Mouse (Mus musculus) frontal cortex, postnatal 10 days (tissue): ENCODE results near the gene Syde2.
A peak's percentile ranks its signal among the peaks of the same experiment; 100 is the strongest.

ENCODE experiments used
- DNase-seq, 2 experiments: peaks; one replicate each; pipeline ENCODE4 v3.0.0; 2022; ENCODE audit warnings: low spot score in 2 of 2, mixed read lengths in 1 of 2

Gene Syde2

GRCm38 (mm10) chr3:146010751-146011150 is 23.1 kb downstream of the Syde2 start:
- DNase-seq = no peak

DNA sequence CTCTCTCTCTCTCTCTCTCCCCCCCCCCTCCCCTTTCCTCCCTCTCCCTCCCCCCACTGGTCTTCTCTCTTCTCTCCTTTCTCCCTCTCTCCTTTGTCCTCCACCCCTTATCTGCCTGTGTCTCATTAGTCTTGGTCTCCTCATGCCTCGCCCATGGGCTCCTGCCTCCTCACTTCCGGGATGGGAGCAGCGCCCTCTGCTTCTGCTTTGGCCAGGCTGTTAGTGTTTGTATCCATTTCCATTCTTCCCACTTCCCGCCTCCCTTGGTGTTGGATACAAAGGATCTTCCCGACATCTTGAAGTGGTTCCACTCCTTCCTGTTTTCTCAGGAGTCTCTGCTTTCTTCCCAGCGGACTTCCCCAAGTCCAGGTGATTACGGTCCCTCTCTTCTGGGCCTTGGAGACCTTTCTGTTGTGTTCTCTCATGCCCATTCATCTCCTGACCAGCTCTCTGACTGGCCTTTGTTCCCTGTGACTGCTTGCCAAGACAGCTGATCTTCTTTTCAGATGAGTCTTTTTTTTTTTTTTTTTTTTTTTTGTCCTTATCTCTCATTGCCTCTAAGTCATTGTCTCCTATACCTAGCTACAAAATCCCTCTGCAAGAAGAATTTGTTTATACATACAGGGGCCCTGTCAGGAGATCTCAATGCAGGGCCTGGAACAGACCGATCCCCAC is 24.0 kb downstream of the Syde2 start:
- DNase-seq = no peak

DNA sequence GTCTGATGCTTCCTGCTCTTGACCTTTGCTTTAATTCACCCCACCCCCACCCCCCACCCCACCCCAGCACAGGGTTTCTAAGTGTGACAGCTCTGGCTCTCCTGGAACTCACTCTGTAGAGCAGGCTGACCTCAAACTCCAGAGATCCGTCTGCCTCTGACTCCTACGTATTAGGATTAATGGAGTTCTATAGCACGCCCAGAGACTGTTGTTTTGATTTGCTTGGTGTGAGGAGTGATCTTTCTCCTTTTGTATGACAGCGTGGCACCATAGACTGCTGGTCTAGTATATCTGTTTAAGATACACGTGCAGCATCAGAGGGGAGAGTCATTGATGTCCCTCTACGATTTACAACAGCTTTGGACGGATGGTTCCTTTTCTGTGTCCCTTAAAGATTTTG is 25.8 kb downstream of the Syde2 start:
- DNase-seq = no peak

- no peak for DNase-seq
These were observed 26.7 kb downstream of the Syde2 start for GRCm38 (mm10) chr3:146014321-146014720.

DNA sequence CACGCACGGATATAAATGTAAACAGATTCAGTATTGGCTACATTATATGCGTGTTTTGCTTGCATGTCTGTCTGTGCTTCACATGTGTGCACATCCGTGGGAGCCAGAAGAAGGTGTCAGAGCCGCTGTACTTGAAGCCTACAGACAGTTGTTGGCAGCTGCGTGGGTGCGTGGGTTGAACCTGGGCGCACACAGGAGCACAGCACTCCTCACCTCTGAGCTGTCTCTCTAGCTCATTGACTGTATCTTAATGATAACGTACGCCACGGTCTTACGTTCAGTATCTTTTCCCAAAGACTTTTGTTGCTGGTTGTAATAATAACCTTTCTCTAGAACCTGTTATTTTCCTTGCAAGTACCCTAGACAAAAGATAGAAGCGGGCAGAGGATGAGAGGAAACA is 29.3 kb downstream of the Syde2 start:
- no peak for DNase-seq

- no peak for DNase-seq
These were observed 29.9 kb downstream of the Syde2 start for GRCm38 (mm10) chr3:146017521-146017920.

DNA sequence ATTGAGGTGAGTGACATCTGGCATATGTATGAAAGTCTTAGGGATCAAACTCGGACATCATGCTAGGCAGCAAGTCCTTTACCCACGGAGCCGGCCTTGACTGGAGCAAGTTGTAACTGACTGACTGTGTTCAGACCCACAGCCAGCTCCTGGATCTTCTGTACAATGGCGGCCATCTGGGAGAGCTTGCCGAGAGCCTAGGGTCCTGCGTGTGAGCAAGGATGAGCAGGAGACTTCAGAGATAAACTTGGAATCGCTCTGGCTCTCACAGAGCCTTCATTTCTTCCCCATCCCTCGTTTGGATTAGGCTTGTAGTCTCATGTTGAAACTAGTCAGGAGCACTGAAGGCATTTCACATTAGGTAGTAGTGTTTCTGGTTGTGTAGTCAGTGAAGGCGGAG is 34.6 kb downstream of the Syde2 start:
- no peak for DNase-seq

GRCm38 (mm10) chr3:146024746-146025145 is 37.1 kb downstream of the Syde2 start:
- no peak for DNase-seq

GRCm38 (mm10) chr3:146025499-146025898 is 37.8 kb downstream of the Syde2 start:
- no peak for DNase-seq

DNA sequence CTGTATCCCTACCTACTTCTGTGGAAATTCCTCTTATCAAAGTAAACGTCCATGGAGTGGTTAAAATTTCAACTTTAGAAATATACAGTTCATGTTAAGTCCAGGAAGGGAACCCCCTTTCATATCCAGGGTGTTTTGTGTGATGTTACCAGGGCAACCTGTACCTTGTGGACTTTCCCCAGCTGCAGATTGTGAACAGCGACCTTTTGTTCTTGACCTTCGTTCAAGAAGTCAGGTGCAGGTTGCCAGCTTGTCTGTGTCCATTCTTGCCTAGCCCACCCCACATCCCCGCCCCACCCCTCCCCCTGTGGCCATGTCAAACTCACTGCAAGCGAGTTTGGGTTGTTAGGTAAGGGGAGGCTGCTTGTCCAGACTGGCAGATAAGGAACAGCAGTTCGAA is 39.4 kb downstream of the Syde2 start:
- no peak for DNase-seq

DNA sequence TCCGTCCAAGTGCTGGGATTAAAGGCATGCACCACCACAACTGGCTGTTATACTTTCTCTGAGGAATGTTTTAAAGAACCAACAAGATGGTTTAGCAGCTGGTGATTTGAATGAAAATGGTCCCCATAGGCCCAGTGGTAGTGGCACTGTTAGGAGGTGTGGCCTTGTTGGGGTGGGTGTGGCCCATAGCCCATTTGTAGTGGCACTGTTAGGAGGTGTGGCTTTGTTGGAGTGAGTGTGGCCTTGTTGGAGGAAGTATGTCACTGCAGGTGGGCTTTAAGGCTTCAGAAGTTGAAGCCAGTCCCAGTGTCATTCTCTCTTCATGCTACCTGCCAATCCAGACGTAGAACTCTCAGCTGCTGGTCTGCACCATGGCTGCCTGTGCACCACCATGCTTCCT is 40.7 kb downstream of the Syde2 start:
- DNase-seq = no peak

DNA sequence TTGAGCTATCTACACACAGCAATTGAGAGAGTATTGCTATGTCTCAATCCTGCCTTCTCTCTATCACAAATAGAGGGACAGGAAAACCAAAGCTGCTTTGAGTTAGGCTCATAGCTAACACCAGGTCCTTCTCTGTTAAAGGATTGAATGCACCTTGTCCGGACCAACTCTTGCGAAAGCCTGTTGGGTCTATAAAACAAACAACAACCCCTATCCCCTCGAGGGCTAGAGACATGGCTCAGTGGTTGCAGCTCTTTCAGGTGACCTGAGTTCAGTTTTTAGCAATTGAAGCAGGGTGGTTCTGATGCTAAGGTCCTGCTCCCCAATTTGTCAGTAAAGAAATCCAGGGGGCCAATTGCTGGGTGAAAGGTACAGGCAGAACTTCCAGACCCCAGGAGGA is 41.6 kb downstream of the Syde2 start:
- no peak for DNase-seq

DNA sequence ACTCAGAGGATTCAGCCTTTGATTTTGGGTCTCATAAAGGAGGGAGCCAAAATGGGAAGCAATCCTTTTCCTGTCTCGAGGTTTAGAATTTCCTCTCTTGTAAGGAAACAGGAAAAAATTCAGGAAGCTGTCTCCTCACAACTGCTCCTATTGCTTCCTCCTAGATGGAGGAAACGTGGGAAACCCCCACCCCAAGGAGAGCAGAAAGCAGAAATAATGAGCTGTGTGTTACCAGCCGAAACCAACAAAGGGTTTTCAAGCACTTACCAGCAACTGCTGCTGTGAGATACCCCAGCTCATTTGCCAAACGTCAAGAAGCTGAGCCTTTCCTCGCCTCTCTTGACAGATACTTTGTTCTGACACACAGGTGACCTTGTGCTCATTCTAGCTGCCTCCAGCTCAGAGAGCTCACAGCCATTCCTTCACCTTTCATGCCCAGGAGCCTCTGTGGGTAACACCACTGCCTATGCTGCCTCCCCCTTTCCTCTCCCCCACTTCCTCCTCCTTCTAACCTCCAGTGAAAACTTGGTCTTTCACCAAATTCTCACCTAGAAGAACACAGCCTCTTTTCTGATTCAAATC is 42.7 kb downstream of the Syde2 start:
- DNase-seq = no peak

GRCm38 (mm10) chr3:146032976-146033375 is 45.3 kb downstream of the Syde2 start:
- no peak for DNase-seq

DNA sequence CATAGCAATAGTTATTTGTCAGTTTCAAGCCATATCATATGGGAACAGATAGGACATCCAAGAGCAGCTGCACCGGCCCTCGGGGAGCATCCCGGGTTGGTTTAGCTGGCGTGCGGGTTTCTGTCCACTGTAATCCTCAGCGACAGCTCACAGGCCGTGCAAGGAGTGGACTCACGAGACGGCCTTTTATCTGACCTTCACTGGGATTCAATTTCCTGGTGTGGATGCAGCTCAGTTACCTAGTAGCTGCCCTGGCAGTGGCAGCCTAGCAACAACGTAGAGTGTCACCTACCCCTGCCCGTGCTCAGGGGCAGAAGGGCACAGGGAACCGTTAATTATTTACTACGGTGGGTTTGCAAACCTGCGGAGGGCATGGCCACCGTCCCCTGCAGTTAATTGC is 50.2 kb downstream of the Syde2 start:
- no peak for DNase-seq

GRCm38 (mm10) chr3:146039132-146039903 is 51.6 kb downstream of the Syde2 start:
- DNase-seq = no peak

DNA sequence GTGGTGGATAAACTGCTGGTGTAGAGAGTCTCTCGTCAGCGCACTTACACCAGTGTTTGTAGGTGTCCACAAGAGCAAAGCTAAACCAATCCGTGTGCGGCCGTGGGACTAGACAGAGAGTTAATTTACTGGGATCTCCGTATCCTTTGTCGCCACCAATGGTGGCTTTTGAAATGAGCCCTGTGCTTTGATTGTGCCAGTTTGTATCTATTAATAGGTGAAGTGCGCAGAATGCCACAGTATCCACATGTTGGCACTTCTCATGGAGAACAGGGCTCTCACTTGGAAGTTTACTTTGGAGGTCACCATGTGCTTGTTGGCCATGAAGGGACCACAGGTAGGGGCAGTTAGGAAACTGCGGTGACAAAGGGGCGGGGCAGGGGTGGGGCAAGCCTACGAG is 53.7 kb downstream of the Syde2 start:
- DNase-seq = no peak

- DNase-seq = no peak
These were observed 57.3 kb downstream of the Syde2 start for GRCm38 (mm10) chr3:146044977-146045376.

DNA sequence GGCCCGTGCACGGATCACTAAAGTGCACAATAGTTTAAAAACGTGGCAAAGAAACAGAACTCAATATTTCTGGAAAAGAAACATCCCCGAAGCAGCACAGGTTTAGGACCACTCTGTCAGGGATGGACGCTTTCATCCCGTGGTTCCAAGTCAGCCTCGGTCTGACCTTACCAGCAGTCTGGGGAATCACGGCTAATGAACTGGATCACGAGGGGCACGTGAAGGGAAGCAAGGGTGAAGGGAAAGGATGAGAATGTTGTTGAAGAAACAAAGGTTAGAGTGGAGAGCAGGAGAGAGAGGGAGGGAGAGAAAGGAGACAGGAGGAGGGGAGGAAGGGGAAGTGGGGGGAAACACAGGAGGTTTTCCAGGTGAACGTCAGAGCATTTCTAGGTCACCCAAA is 58.4 kb downstream of the Syde2 start:
- DNase-seq = no peak

DNA sequence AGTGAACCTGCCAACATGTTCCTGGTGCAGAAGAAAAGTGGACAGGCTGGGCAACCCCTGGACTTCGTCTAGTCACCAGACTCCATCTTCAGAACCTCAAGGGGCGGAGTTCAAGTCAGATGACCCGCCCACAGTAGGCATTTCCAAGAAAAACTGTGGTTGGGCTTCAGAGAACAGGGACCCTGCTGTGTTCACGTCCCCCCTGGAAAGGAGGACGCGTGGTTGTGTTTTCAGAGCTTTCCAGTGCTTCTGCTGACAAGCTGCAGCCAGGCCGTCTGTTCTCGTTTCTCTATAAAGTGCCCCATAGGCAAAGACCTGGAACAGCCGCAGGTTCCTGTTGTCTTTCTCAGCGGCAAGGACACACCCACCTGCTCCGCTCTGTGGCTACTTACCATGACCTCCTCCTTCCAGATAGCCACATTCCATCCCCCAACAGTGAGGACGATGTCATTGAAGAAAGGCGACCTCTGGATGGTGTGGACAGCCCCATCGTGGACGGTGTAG is 60.1 kb downstream of the Syde2 start:
- DNase-seq = peak; percentile 23 to 25

DNA sequence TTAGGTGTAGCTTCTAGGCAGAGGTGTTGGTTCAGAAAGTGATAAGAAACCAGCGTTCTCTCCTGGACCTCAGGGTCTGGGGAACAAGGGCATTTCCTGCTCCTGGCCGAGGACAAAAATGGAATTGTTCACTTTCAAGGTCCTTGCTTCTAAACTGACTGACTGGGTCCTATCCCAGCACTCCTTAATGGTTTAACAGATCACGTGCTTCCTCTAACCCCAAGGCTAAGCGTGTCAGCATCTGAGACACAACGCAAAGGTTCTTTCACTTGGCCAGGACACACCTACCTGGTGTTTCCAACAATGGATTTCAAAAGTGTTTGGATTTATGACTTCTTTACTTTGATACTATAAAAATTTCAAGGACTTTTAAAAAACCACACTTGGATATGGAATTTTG is 62.3 kb downstream of the Syde2 start:
- no peak for DNase-seq

DNA sequence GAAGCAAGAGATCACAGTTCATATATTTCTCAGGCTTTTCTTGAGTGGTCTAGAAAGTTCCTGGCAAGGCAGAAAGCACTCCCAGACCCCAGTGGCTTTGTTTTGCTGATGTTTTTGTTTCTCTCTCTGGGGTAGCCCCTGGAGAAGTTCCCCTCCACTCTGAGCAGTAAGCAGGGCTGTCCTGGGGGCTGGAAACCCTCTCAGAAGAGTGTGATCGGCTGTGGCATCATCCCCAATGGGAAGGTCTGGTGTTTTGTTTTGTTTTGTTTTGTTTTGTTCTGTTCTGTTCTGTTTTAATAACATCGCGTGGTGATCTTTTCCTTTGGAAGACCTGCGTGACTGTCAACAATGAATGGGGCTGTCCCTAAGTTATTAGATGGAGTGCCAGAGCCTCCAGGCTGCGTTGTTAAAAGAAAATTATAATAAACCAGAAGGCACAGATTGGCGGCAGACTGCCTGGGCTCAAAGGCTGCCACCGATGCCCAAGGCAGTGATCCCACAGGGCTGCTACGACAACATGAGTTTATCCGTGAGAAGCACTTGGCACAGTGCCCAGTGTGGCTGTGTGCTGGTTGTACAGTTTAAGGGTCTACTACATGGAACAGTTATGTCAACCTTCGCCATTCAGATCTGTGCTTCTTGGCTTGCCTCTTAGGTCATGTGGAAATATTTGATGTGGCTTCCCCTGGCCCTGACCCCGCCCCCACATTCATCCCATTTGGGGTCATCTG is 63.8 kb downstream of the Syde2 start:
- DNase-seq = no peak
